Mouse (Mus musculus) central nervous system, embryonic 11.5 days (tissue): ENCODE data around the gene Sox10. TPM values are rescaled to one million over a fixed set of nuclear protein-coding genes. Genes with fewer than 3 reads are reported as not detected.

Experiments used
- polyA plus RNA-seq: library from polyadenylated mRNA; depleted of rRNA; stranded (reverse); fragments of >200 nt; gene quantifications from 2 replicates; pipeline ENCODE4 v1.2.3, GENCODE M21; 2012; rRNA removed

Gene Sox10
- polyA plus RNA-seq, result 4.5 and 20.6 TPM in 2 replicates

DNA sequence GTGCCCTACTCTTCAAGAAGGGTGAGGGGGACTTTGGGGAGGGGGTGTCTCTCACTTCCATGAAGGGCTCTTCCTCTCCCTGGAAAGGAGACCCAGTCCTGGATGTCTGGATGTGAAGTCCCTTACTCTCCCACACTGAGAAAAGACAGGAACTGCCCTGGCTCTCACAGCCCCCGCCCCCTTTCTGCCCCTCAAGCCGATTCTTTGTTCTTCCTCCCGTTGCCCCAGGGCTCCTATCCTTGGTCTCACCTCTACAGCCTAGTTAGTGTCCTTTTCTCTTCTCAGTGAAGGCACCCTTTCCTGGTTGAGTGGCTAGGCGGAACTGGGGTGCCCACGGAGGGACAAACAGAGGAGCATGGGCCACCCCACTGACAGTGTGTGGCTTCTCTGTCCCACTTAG, at the start of gene Sox10:
Gene Sox10 (minus strand): TSS at position 101 of the 400 bp plus-strand sequence.

GRCm38 (mm10) chr15:79140866-79141565, 24.0 kb downstream of the Sox10 start, which contains the start of the genes Polr2f and 1700088E04Rik:
Polr2f (plus strand) TSS chr15:79141009.
1700088E04Rik (minus strand) TSS chr15:79141253.

DNA sequence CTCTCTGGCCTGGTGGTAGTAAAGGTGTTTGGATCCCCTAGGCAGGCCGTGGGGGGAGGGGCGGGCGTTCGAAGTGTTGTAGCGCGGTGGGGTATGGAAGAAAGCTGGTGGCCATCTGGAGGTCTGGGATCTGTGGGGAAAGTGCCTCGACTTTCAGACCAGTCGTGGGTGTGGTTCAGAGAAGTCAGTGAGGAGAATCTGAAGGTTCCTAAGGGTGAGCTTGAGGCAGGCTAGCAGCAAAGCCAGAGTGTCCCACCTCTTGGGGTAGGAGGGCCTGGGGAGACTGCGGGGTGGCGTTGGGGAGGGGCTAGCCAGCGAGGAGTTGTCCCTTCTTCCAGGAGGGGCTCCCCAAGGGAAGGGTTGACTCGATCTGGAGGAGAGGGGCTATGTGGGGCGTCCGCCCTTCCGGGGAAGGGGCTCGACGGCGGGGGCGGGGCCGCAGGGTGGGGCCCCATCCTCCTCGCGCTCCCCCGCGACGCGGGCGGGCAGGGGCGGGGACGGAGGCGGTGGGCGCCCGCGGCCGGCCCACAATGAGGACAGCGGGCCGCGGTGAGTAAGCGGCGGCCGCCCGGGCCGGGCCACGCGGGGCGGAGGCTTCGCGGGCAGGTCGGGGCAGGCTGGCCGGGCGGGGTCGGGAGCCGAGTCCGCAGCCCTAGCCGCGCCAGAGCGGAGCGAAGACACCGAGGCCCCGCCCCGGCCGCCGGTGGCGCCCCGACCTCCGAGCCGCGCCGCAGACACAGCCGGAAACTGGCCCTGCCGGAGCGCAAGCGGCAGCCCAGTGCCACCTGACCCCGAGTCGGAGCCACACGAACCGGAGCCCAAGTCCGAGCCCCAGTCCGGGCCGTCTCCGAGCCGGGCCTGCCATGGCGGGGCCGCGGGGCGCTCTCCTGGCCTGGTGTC, 56.4 kb downstream of the Sox10 start, which contains the start of gene Micall1:
Gene Micall1 (plus strand): TSS at position 478 of the 900 bp plus-strand sequence.

Other genes starting within 250 kb of the Sox10 start
- 294 and 553 TPM in 2 replicates for gene Lgals1, start 238.5 kb downstream of the Sox10 start, polyA plus RNA-seq
- gene Nol12, start 230.3 kb downstream of the Sox10 start, polyA plus RNA-seq, result 36.5 and 40.1 TPM in 2 replicates
- 51.7 and 58.0 TPM in 2 replicates for gene Triobp, start 217.5 kb downstream of the Sox10 start, polyA plus RNA-seq
- gene H1f0, start 136.8 kb downstream of the Sox10 start, polyA plus RNA-seq, result 366 and 397 TPM in 2 replicates
- gene Galr3, start 123.4 kb downstream of the Sox10 start, polyA plus RNA-seq, result 0.18 and 0.24 TPM in 2 replicates
- 39.7 and 53.6 TPM in 2 replicates for gene Ankrd54, start 102.3 kb downstream of the Sox10 start, polyA plus RNA-seq
- gene Eif3l, start 90.1 kb downstream of the Sox10 start, polyA plus RNA-seq, result 143 and 242 TPM in 2 replicates
- gene Micall1, start 56.3 kb downstream of the Sox10 start, polyA plus RNA-seq, result 18.6 and 19.1 TPM in 2 replicates
- 211 and 410 TPM in 2 replicates for gene Polr2f, start 24.2 kb downstream of the Sox10 start, polyA plus RNA-seq
- gene 1700088E04Rik, start 24.0 kb downstream of the Sox10 start, polyA plus RNA-seq, result 7.1 and 8.2 TPM in 2 replicates
- 73.7 and 74.5 TPM in 2 replicates for gene Pick1, start 63.9 kb upstream of the Sox10 start, polyA plus RNA-seq
- 0.86 and 1.3 TPM in 2 replicates for gene Gm49486, start 64.2 kb upstream of the Sox10 start, polyA plus RNA-seq
- 0.02 and 0.04 TPM in 2 replicates for gene Slc16a8, start 89.5 kb upstream of the Sox10 start, polyA plus RNA-seq
- gene Baiap2l2, start 120.3 kb upstream of the Sox10 start, polyA plus RNA-seq, result 1.3 and 2.3 TPM in 2 replicates
- 40.8 and 58.6 TPM in 2 replicates for gene Pla2g6, start 163.2 kb upstream of the Sox10 start, polyA plus RNA-seq
- gene Maff, start 181.4 kb upstream of the Sox10 start, polyA plus RNA-seq, result 2.8 and 3.6 TPM in 2 replicates
- gene Tmem184b, start 238.3 kb upstream of the Sox10 start, polyA plus RNA-seq, result 22.4 and 53.3 TPM in 2 replicates